Mouse (Mus musculus) CH12.LX (cell line): ENCODE measurements around the gene Mcm9.

ENCODE experiments used
- CTCF ChIP-seq, 2 experiments: IDR thresholded peaks in 1 of 2; conservative IDR thresholded peaks in 1 of 2; 2 replicates each; pipeline ENCODE4 v1.5.1; 2011 to 2012; ENCODE audit warnings: low read depth in 2 of 2, low read length in 2 of 2, improper control_type of control experiment in 1 of 2, inconsistent platforms in 1 of 2, mild to moderate bottlenecking in 1 of 2, moderate library complexity in 1 of 2
- E2F4 ChIP-seq: IDR thresholded peaks from 2 replicates; pipeline ENCODE4 v1.6.1; 2011; ENCODE audit warnings: low read depth, low read length, improper control_type of control experiment; ENCODE audit not compliant: insufficient replicate concordance
- EP300 ChIP-seq: IDR thresholded peaks from 2 replicates; pipeline ENCODE4 v1.6.1; 2011; ENCODE audit warnings: low read length, improper control_type of control experiment
- GABPA ChIP-seq: IDR thresholded peaks from 2 replicates; pipeline ENCODE4 v1.6.1; 2012; ENCODE audit warnings: low read depth, low read length, improper control_type of control experiment, inconsistent platforms; ENCODE audit not compliant: insufficient replicate concordance
- MAX ChIP-seq: IDR thresholded peaks from 2 replicates; pipeline ENCODE4 v1.6.1; 2011; ENCODE audit warnings: low read length, improper control_type of control experiment
- MXI1 ChIP-seq: IDR thresholded peaks from 2 replicates; pipeline ENCODE4 v1.6.1; 2011; ENCODE audit warnings: mild to moderate bottlenecking, low read depth, low read length, improper control_type of control experiment
- MYC ChIP-seq: IDR thresholded peaks from 2 replicates; pipeline ENCODE4 v1.6.1; 2011; ENCODE audit warnings: low read depth, mild to moderate bottlenecking, improper control_type of control experiment, low read length
- NELFE ChIP-seq: IDR thresholded peaks from 2 replicates; pipeline ENCODE4 v1.6.1; 2011; ENCODE audit warnings: low read depth, low read length, improper control_type of control experiment
- POLR2A ChIP-seq: IDR thresholded peaks from 2 replicates; pipeline ENCODE4 v1.6.1; 2011; ENCODE audit warnings: low read depth, mild to moderate bottlenecking, improper control_type of control experiment, low read length
- USF1 ChIP-seq: IDR thresholded peaks from 2 replicates; pipeline ENCODE4 v1.6.1; 2014; ENCODE audit warnings: low read depth, mild to moderate bottlenecking, inconsistent platforms, low read length, improper control_type of control experiment
- ZKSCAN1 ChIP-seq: IDR thresholded peaks from 2 replicates; pipeline ENCODE4 v1.6.1; 2012; ENCODE audit warnings: low read depth, inconsistent platforms, low read length, improper control_type of control experiment, borderline replicate concordance
- ZMIZ1 ChIP-seq: IDR thresholded peaks from 2 replicates; pipeline ENCODE4 v1.6.1; 2012; ENCODE audit warnings: low read depth, mild to moderate bottlenecking, inconsistent platforms, low read length, improper control_type of control experiment
- ZNF384 ChIP-seq: IDR thresholded peaks from 2 replicates; pipeline ENCODE4 v1.6.1; 2012; ENCODE audit warnings: low read depth, low read length, improper control_type of control experiment, inconsistent platforms

DNA sequence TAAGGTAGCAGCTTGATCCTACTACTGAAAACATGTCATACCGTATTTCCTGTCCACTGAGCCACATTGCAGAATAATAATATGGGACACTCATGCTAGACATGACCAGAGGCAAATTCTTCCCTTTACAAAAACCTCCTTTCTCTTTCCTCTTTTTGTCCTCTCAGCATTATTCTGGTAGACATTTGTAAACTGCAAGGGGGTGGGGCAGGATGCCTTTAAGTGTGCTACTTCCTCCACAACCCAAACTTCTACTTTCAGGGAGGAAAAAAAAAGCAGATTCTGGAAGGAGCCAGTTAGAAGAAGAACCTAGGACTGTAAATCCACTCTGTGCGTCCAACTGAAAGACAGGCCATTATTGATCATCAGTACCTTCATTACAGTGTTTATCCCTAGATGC is 124.7 kb downstream of the Mcm9 start:
- TF ChIP-seq CTCF (conservative IDR thresholded peaks at IDR 0.05 in 1 of 2, IDR thresholded peaks at IDR 0.05 in 1 of 2; ENCODE audit: low read depth in 2 of 2, low read length in 2 of 2) (no peak), ZMIZ1 (no peak), ZNF384 (no peak), POLR2A (no peak), NELFE (no peak), USF1 (no peak), EP300 (no peak), E2F4 (no peak), MXI1 (no peak), ZKSCAN1 (no peak), MYC (no peak), MAX (no peak), GABPA (no peak)
